In genomic region chr19:28990194-28990589, GRCm38 (mm10) we compare ENCODE assay signal across 8 mouse cellular contexts. TPM values are rescaled to one million over a fixed set of nuclear protein-coding genes. Genes with fewer than 3 reads are reported as not detected.
DNase-seq lines count a peak whose midpoint lies in the region; ATAC-seq lines count a peak whose summit lies in the region.

TSS of gene Cdc37l1 (plus strand) at chr19:28990352.

- H3K27me3 ChIP-seq in heart, embryonic 13.5 days (replicated peaks): no peaks in the 10 kb centered on the region
- H3K27me3 ChIP-seq in liver, embryonic 12.5 days (replicated peaks): peaks cover 10% of the 10 kb centered on the region; the same call in 1 of the 2 replicates
- no peaks in the 10 kb centered on the region for H3K27me3 ChIP-seq in stomach, embryonic 15.5 days (replicated peaks)

- H3K36me3 ChIP-seq in heart, embryonic 13.5 days: peaks cover 25% of the 10 kb centered on the region
- H3K36me3 ChIP-seq in liver, embryonic 12.5 days: peaks cover 25% of the 10 kb centered on the region
- H3K36me3 ChIP-seq in stomach, embryonic 15.5 days: peaks cover 6% of the 10 kb centered on the region; the same call in 1 of the 2 replicates

- peak; percentile 93 for DNase-seq in CD4-positive helper T cell, adult 2 months (ENCODE audit: low read depth, low spot score)
- peak; percentile 76 for DNase-seq in brain, embryonic 18.5 days (ENCODE audit: low read depth, low spot score)
- peak; percentile 100 for DNase-seq in kidney, postnatal 10 days
- peak; percentile 96 for DNase-seq in natural killer cell, adult 2 months (ENCODE audit: low spot score in 2 of 2)

- H3K4me1 ChIP-seq in heart, embryonic 13.5 days: peaks cover 19% of the 10 kb centered on the region
- H3K4me1 ChIP-seq in liver, embryonic 12.5 days: peaks cover 15% of the 10 kb centered on the region
- 0 out of 2 replicates have a peak, but pooled peaks cover 5% of the 10 kb centered on the region for H3K4me1 ChIP-seq in stomach, embryonic 15.5 days

- H3K9ac ChIP-seq in heart, embryonic 13.5 days: peak within 1 kb of the TSS; percentile 89
- H3K9ac ChIP-seq in liver, embryonic 12.5 days: peak within 1 kb of the TSS; percentile 95
- peak within 1 kb of the TSS; percentile 72 for H3K9ac ChIP-seq in stomach, embryonic 15.5 days

- H3K9me3 ChIP-seq in heart, embryonic 13.5 days: no peaks in the 10 kb centered on the region
- H3K9me3 ChIP-seq in liver, embryonic 12.5 days (replicated peaks): no peaks in the 10 kb centered on the region
- no peaks in the 10 kb centered on the region for H3K9me3 ChIP-seq in stomach, embryonic 15.5 days

- WGBS in heart, embryonic 13.5 days: under 1% methylated on average over 37 of the region's 37 CpGs
- under 1% methylated on average over 37 of the region's 37 CpGs for WGBS in liver, embryonic 12.5 days (ENCODE audit: insufficient replicate concordance)
- under 1% methylated on average over 37 of the region's 37 CpGs for WGBS in stomach, embryonic 15.5 days

- H3K27ac ChIP-seq in heart, embryonic 13.5 days (replicated peaks): peak within 1 kb of the TSS; percentile 97
- H3K27ac ChIP-seq in liver, embryonic 12.5 days: peak within 1 kb of the TSS; percentile 83
- peak within 1 kb of the TSS; percentile 91 for H3K27ac ChIP-seq in stomach, embryonic 15.5 days

- ATAC-seq in erythroid progenitor cell, adult 5-6 weeks (replicated peaks; ENCODE audit: low FRiP score, poor library complexity, severe bottlenecking): peak; percentile 99
- peak; percentile 98 for ATAC-seq in heart, embryonic 13.5 days (ENCODE audit: extremely low read depth, insufficient number of reproducible peaks, low FRiP score, low TSS enrichment)
- peak; percentile 98 for ATAC-seq in liver, embryonic 12.5 days
- peak; percentile 98 for ATAC-seq in stomach, embryonic 15.5 days (ENCODE audit: insufficient read depth, low FRiP score, low read depth)

- H3K4me2 ChIP-seq in heart, embryonic 13.5 days: peak within 1 kb of the TSS; percentile 84
- peak within 1 kb of the TSS; percentile 93 for H3K4me2 ChIP-seq in liver, embryonic 12.5 days
- H3K4me2 ChIP-seq in stomach, embryonic 15.5 days: peak within 1 kb of the TSS; percentile 59

- H3K4me3 ChIP-seq in heart, embryonic 13.5 days: peak within 1 kb of the TSS; percentile 95
- peak within 1 kb of the TSS; percentile 93 for H3K4me3 ChIP-seq in liver, embryonic 12.5 days
- H3K4me3 ChIP-seq in stomach, embryonic 15.5 days (replicated peaks): peak within 1 kb of the TSS; percentile 94

RNA-seq across cellular contexts. Expression of gene Cdc37l1, which starts in this region (rescaled TPM):
- 43.2 and 45.4 TPM in 2 replicates for total RNA-seq in erythroid progenitor cell, adult 5-6 weeks (2015; ENCODE audit: low replicate concordance)
- total RNA-seq in erythroid progenitor cell, adult 5-6 weeks (2017; ENCODE audit: low replicate concordance): 41.8 and 53.5 TPM in 2 replicates
- polyA plus RNA-seq in heart, embryonic 13.5 days (2015; fragmentation: Nextera tagmentation; extraction: Ambion mirVana): 27.3 and 30.6 TPM in 2 replicates
- polyA plus RNA-seq in liver, embryonic 12.5 days (2016; fragmentation: Nextera tagmentation; extraction: Ambion mirVana): 17.8 and 18.1 TPM in 2 replicates
- 33.5 and 33.9 TPM in 2 replicates for polyA plus RNA-seq in stomach, embryonic 15.5 days (2015; fragmentation: Nextera tagmentation; extraction: Ambion mirVana)

Comparison
In these comparisons a context has a peak if more than half of its experiments do, and no peak if none do; other contexts are left out.
1. Peak in every context shown above with its lines: DNase-seq, ATAC-seq, H3K4me3 ChIP-seq and H3K27ac ChIP-seq.